Mouse (Mus musculus) urinary bladder, postnatal 36 days (tissue): ENCODE measurements around the gene Fth1.
"Not testable (repeated sequence)": the region's sequence is repeated elsewhere in the genome, so short reads cannot be mapped to it uniquely, and the experiment has no call there.

Source experiments
- DNase-seq, 2 experiments: peaks; one replicate each; pipeline ENCODE4 v3.0.0; 2022; ENCODE audit warnings: low spot score in 2 of 2, mixed read lengths in 1 of 2

Gene Fth1

GRCm38 (mm10) chr19:9960769-9961168 is 19.6 kb upstream of the Fth1 start:
- no peak for DNase-seq

DNA sequence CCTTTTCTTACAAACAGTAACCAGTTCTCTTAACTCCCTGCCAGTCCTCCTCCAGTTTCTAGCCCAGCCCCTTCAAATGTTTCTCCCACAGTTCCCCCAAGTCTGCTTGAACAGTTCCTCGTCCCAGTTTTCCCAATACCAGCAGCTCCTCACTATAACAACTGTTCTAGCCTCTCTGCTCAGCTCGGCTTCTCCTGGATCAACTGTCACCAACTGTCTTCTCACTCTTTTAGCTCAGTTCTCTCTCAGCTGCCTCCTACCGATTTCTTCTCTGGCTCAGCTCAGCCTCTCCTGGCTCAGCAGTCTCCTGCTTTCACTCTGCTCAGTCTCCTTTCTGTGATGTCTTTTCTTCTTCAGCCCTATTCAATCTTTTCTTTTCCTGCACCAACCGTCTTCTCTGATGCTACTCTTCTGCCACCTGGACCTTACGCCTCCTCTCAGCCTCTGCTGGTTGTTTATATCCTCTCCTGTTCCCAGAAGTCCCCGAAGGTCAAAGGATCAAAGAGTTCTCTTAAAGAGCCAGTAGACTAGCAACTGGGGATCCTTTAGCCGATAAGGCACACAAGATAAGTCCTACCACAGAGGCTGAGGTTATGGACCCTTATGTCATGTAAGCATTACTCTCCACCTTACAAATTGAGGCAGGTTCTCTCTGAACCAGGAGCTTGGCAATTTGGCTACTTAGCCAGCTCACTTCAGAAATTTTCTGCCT is 16.0 kb upstream of the Fth1 start:
- DNase-seq: no peak

DNA sequence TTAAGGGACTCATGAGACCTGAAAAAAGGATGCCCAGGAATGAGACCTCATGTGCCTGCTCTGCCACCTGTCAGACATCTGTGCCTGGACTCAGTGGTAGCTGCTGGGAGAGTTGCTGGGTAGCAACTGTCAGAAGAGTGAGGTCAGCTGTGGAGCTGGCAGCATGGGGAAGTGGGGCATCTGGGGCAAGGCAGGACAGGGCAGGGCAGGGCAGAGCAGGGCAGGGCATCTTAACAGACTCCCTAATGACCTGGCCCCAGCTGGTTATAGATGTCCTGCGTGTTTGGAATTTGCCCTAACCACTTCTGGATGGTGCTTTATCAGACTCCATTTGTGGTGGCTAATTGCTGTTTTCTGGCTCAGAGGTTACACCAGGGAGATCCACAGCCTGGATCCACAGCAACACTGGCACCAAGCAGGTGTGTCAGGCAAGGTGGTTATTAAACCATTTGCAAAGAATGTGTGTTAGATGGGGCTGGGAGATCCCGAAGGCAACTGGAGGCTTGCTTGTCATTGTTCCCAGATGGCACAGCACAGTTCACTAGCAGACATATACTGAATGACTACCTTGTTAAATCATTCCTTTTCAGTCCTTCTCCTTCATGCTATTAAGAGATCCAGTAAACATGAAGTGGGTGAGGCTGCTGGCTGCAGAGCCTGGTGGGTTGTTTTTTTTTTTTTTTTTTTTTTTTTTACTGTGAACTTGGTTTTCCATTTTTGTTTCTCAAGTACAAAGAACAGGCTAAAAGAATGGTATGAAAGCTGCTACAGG is 14.1 kb upstream of the Fth1 start:
- no peak for DNase-seq

DNA sequence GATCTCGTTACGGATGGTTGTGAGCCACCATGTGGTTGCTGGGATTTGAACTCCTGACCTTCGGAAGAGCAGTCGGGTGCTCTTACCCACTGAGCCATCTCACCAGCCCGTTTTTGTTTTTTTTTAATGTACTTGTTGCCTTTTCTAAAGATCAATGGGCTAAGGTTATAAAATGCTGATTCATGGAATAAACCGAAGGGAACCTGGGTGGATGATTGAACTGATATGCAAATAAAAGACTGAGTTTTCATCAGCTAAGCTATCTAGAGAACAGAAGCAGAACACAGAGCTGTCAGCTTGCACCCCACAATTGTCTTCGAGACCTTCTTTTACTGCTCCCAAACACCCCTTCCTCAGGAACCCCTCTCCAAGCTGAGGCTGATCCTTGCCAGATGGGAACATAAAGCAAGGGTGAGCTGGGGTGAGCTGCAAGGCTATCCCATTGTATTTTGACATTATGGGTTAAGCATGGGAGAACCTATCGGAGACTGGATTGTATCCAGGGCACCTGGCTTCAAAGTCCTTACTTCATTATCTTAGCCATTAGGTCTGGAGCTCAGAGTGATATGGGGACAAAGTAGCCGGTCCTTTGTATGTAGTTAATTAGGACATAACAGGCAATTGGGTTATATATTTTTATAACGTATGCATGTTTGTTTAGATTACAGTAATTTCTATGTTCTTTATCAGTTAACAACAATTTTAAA is 12.2 kb upstream of the Fth1 start:
- DNase-seq: no peak

DNA sequence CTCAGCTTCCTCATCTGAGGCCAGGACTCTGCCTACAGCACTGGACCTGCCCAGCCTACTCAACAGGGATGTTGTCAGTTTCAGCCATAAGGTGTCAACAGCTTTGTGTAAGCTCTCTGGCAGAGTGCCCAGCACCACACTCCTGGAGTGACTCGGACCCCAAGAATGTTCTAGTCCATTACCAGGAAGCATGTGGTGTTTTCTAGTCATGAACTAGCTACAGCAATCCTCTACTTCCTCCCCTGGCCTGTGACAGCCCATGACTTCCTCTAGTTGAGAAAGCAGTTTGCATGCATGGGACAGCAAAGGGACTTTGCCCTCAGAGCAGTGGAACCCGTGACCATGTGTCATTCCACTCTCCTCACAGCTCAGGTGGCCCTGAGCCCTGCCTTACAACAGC is 5.5 kb upstream of the Fth1 start:
- DNase-seq: not testable (repeated sequence)

- DNase-seq: no peak
These were observed 3.3 kb upstream of the Fth1 start for GRCm38 (mm10) chr19:9977085-9977484.

GRCm38 (mm10) chr19:9978431-9978951 is 1.9 kb upstream of the Fth1 start:
- peak; percentile 66 to 84 for DNase-seq

GRCm38 (mm10) chr19:9979156-9979555 is 1.2 kb upstream of the Fth1 start:
- no peak for DNase-seq

DNA sequence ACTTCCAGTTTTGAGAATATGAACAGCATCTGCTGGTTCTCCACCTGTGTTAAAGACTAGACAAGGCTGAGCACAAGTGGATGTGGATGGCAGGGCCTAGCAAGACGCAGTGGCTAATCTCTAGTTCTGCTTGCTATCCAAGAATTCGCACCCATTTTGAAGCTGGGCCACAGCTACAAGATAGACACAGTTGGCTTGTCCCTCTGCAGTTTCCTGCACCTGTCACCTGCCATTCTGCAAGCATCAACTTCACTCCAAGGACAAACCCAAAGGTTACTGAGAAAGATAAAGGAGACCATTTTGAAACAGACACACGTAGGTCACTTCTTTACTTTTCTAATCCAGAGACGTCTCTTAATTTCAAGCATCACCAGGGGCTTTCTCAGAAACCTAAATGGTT is 1.2 kb downstream of the Fth1 start:
- DNase-seq: no peak

DNA sequence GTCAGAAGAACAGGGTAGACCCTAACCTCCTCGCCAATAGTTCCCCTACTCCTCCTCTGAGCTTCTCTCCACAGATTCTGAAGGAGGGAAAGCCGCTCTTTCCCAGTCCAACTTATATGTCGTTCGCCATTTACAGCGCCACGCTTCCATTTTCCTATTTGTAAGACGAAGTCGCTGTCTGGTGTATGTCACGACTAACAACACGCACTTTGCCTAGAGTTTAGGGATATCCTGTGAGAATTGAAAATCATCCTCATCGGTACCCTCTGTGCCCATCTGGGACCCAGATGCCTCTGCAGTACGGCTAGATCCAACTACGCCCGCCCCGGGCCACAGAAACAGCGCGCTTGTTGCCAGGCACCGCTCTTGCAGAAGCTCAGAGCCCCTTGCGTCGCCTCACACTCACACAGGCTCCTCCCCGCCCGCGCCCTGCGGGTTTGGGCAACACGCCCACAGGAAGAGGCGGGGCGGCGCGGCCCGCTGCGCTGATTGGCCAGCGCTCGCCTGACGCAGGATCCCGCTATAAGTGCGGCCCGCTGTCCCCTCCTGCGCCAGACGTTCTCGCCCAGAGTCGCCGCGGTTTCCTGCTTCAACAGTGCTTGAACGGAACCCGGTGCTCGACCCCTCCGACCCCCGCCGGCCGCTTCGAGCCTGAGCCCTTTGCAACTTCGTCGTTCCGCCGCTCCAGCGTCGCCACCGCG is 1.9 kb downstream of the Fth1 start:
- peak; percentile 90 to 96 for DNase-seq

- DNase-seq: peak; percentile 70 to 77
These were observed 2.6 kb downstream of the Fth1 start for GRCm38 (mm10) chr19:9982852-9983542.

DNA sequence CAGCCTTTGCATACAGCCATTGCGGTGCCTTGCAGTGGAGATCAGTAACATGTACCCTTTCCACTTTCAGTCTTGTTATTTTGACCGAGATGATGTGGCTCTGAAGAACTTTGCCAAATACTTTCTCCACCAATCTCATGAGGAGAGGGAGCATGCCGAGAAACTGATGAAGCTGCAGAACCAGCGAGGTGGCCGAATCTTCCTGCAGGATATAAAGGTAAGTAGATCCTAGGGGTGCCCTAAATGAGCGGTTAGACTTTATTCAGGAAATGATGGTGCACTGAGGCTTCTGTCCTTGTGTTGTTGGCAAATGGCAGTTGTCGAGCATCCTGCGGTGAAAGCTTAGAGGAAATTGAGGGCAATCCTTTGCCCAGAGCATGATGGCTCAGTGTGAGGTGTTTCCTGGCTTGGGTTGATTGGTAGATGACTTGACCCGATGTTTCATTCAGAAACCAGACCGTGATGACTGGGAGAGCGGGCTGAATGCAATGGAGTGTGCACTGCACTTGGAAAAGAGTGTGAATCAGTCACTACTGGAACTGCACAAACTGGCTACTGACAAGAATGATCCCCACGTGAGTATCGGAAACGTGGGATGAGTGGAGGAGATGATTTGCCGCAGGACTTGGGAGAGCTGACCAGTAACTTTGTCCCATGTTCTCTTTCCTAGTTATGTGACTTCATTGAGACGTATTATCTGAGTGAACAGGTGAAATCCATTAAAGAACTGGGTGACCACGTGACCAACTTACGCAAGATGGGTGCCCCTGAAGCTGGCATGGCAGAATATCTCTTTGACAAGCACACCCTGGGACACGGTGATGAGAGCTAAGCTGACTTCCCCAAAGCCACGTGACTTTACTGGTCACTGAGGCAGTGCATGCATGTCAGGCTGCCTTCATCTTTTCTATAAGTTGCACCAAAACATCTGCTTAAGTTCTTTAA is 4.0 kb downstream of the Fth1 start:
- DNase-seq: no peak

GRCm38 (mm10) chr19:9985190-9985899 is 4.9 kb downstream of the Fth1 start:
- DNase-seq: no peak

- DNase-seq: no peak
These were observed 5.6 kb downstream of the Fth1 start for GRCm38 (mm10) chr19:9985900-9986421.

GRCm38 (mm10) chr19:9987192-9987591 is 6.8 kb downstream of the Fth1 start:
- no peak for DNase-seq

DNA sequence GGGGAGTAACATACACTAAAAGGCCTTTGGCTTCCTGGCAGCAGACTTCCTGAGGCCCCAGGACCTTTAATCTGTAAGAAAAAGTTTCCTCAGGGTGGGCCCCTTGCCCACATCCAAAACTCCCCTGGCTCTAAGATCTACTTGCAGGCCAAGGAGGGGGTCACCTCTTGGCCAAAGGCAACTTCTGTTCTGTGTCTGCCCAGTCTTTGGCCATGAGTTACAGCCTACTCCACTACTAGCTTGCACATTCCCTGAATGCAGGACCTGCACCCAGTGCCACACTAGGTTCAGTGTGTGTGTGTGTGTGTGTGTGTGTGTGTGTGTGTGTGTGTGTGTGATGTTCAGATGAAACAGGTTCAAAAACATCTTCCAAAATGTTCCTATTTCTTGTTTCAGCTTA is 7.2 kb downstream of the Fth1 start:
- no peak for DNase-seq

DNA sequence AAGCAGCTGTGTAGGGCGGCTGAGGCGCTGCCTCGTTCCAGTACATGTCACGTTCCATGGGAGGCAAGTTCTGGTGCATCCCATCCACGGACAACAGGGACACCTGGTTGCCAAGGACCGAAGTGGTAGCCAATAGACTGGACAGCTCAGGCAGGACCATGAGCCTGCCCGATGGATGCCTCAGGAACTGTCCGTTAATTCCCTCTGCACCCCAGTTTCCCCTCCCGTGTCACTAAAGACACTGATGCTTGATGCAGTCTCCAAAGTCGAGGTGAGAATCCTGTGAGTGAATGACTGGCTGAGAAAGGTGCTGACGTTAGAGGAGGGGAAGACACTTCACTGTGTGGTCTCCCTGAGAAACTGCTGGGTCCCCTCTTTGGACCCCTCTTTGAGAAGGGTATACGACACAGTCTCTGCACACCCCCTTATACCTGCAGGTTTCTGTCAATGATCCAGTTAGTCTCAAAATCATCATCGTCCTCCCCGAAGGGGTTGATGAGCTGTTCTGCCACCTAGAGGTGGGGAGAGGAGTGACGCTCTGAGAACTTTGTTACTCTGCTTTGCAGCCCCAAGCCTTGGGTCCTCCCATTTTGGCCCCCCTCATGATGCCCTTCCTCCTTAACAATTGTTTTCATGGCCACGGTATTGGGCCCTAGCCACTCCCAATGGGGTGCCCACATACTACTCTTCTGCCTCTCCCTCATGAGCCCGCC is 8.9 kb downstream of the Fth1 start:
- DNase-seq: no peak

- no peak for DNase-seq
These were observed 9.5 kb downstream of the Fth1 start for GRCm38 (mm10) chr19:9989884-9990256.

DNA sequence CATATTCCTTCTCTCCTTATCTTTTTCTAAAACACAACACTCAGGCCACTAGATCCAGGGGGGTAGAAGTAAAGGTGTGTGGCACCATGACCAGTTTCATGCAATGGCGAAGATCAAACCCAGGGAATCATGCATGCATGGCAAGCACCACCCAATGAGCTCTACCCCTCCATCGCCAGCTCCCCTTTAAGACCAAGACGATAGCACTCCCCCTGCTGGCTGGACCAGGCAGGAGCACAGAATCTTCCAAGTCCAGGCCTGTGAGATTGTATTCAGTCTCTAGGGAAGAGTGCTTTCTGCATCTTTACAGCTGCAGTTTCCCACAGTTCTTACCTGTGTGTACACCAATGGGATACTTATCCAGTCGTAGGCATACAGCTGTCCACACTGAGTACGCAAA is 10.9 kb downstream of the Fth1 start:
- DNase-seq: peak; percentile 77 to 80
